Mouse (Mus musculus) right cerebral cortex, postnatal 25 days (tissue): ENCODE results near the gene Nbeal1.

Experiments used
- DNase-seq: peaks from one replicate; pipeline ENCODE4 v3.0.0; 2022

Nbeal1 gene

GRCm38 (mm10) chr1:60344670-60345069 is 164.3 kb downstream of the Nbeal1 start:
- DNase-seq: no peak

GRCm38 (mm10) chr1:60345712-60346111 is 165.3 kb downstream of the Nbeal1 start:
- DNase-seq: no peak

GRCm38 (mm10) chr1:60352786-60353185 is 172.4 kb downstream of the Nbeal1 start:
- no peak for DNase-seq

GRCm38 (mm10) chr1:60361626-60362025 is 181.2 kb downstream of the Nbeal1 start:
- no peak for DNase-seq

DNA sequence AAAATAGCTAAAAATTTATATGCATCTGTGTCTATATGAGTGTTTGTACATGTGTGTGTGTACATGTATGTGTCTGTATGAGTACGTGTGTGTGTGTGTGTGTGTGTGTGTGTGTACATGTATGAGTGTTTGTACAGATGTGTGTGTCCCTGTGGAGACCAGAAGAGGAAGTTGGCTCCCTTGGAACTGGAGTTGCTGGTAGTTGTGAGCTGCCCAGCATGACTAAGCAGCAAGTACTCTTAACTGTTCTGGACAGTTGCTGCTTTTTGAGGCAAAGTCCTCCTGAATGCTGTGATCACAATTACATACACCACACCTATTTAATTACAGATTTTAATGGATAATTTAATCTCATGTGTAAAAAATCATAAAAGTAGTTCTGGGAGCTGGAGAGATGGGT is 196.2 kb downstream of the Nbeal1 start:
- DNase-seq: no peak

DNA sequence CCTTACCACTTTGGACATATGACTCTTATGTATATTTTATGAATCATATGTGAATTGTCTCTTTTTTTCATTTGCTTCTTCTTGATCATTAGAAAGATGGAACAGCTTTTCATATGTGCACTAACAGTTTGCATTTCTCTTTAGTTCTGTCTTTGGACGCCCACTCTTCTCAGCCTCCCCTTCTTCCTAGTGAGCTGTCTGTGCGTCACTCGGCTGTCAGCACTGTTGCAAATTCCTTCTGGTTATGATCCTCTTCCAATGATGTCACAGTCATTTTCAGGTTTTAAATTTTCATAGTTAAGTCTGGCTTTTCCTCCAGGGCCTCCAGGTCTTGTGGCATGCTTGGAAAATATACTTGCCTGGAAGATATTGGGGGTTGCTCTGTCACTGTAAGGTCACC is 201.5 kb downstream of the Nbeal1 start:
- DNase-seq: no peak
